Mouse (Mus musculus): ENCODE measurements at regions not wholly inside any gene's neighbourhood (a gene's known extent, or its start where the extent isn't known, plus 50 kb on each side); places are given as distances from the start of the nearest gene placed in this dataset.

DNA sequence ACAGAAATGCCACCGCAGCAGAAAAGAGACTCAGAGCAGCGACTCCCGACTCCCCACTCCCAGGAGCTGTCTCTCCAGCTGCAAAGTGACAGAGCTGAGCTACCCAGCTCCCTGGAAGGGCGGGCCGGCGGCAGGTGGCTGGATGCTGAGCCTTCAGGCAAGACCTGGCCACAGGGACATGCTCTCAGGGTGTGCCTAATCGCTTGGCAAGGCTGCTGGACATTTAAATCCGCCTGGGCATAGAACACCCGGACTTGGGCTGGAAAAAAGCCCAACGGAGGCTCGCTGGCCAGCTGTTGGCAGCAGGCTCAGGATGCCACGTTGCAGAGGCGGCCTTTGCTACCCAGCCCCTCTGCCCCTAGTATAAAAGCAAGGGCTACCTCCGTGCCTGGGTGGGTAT, 74.6 kb upstream of the Mgme1 start:
- TF ChIP-seq CTCF (IDR thresholded peaks at IDR 0.05; ENCODE audit: low read depth) (no peak), EP300 (IDR thresholded peaks at IDR 0.05; ENCODE audit: low read depth) (no peak)

Data from liver, postnatal 0 days (tissue).